Mouse (Mus musculus): ENCODE data around the gene Rnd3. TPM values are rescaled to one million over a fixed set of nuclear protein-coding genes. Genes with fewer than 3 reads are reported as not detected.

The Rnd3 gene
- total and polyA plus RNA-seq, 3 experiments: not detected

- Histone ChIP-seq H3K9me3 (replicated peaks; ENCODE audit: insufficient read depth, low read length) (no peaks in the 10 kb centered on the region), H3K79me2 (ENCODE audit: control insufficient read depth, insufficient read depth, low read length, poor library complexity) (no peaks in the 10 kb centered on the region), H3K27ac (ENCODE audit: control insufficient read depth, low read depth, low read length) (no peak overlapping the region), H3K4me3 (ENCODE audit: control insufficient read depth in 1 of 2, insufficient read depth in 1 of 2, low read depth in 2 of 2, low read length in 2 of 2) (no peak overlapping the region), H3K9ac (ENCODE audit: control insufficient read depth, low read depth, low read length, poor library complexity, severe bottlenecking) (no peak overlapping the region), H3K4me1 (ENCODE audit: control insufficient read depth in 1 of 2, insufficient read depth in 2 of 2, low read length in 2 of 2) (no peaks in the 10 kb centered on the region), H3K36me3 (ENCODE audit: control insufficient read depth in 1 of 2, insufficient read depth in 2 of 2, low read length in 2 of 2) (no peaks in the 10 kb centered on the region), H3K27me3 (ENCODE audit: control insufficient read depth in 1 of 2, insufficient read depth in 2 of 2, low read length in 2 of 2) (no peaks in the 10 kb centered on the region)
- DNase-seq (ENCODE audit: low read depth, low spot score): no peak
- no peak for TF ChIP-seq MYB (IDR thresholded peaks at IDR 0.05; ENCODE audit: low read depth, low read length)
- TF ChIP-seq HCFC1 (IDR thresholded peaks at IDR 0.05; ENCODE audit: low read depth, low read length): no peak
Measured at GRCm38 (mm10) chr2:51179096-51179495, 30.2 kb upstream of the Rnd3 start.

- no peak overlapping the region for H3K4me3 ChIP-seq (ENCODE audit: control insufficient read depth in 1 of 2, insufficient read depth in 1 of 2, low read depth in 2 of 2, low read length in 2 of 2)
- H3K27ac ChIP-seq (ENCODE audit: control insufficient read depth, low read depth, low read length): no peak overlapping the region
- H3K9me3 ChIP-seq (replicated peaks; ENCODE audit: insufficient read depth, low read length): no peaks in the 10 kb centered on the region
- H3K9ac ChIP-seq (ENCODE audit: control insufficient read depth, low read depth, low read length, poor library complexity, severe bottlenecking): no peak overlapping the region
- DNase-seq (ENCODE audit: low read depth, low spot score): no peak
- H3K79me2 ChIP-seq (ENCODE audit: control insufficient read depth, insufficient read depth, low read length, poor library complexity): no peaks in the 10 kb centered on the region
- H3K4me1 ChIP-seq (ENCODE audit: control insufficient read depth in 1 of 2, insufficient read depth in 2 of 2, low read length in 2 of 2): no peaks in the 10 kb centered on the region
- no peaks in the 10 kb centered on the region for H3K36me3 ChIP-seq (ENCODE audit: control insufficient read depth in 1 of 2, insufficient read depth in 2 of 2, low read length in 2 of 2)
- TF ChIP-seq UBTF (IDR thresholded peaks at IDR 0.05; ENCODE audit: borderline replicate concordance, insufficient read depth, low read depth, low read length) (no peak), CHD2 (IDR thresholded peaks at IDR 0.05; ENCODE audit: low read length) (no peak), CTCF (IDR thresholded peaks at IDR 0.05 in 2 of 3, conservative IDR thresholded peaks at IDR 0.05 in 1 of 3; ENCODE audit: control insufficient read depth in 1 of 3, insufficient read depth in 1 of 3, low read depth in 2 of 3, low read length in 3 of 3, poor library complexity in 1 of 3, severe bottlenecking in 1 of 3) (no peak), HCFC1 (IDR thresholded peaks at IDR 0.05; ENCODE audit: low read depth, low read length) (no peak), TCF12 (IDR thresholded peaks at IDR 0.05; ENCODE audit: low read depth, low read length) (no peak), USF1 (IDR thresholded peaks at IDR 0.05; ENCODE audit: low read depth, low read length) (no peak), MYB (IDR thresholded peaks at IDR 0.05; ENCODE audit: low read depth, low read length) (no peak), SMC3 (IDR thresholded peaks at IDR 0.05; ENCODE audit: low read depth, low read length) (no peak), EP300 (IDR thresholded peaks at IDR 0.05; ENCODE audit: low read depth in 1 of 2, low read length in 2 of 2) (no peak), POLR2A (IDR thresholded peaks at IDR 0.05; ENCODE audit: control insufficient read depth in 1 of 2, insufficient read depth in 1 of 2, low read depth in 1 of 2, low read length in 2 of 2, poor library complexity in 1 of 2) (no peak), MYC (IDR thresholded peaks at IDR 0.05; ENCODE audit: low read depth, low read length) (no peak), ZKSCAN1 (IDR thresholded peaks at IDR 0.05; ENCODE audit: low read depth, low read length) (no peak), USF2 (IDR thresholded peaks at IDR 0.05; ENCODE audit: borderline replicate concordance in 1 of 2, insufficient read depth in 1 of 2, low read depth in 1 of 2, low read length in 2 of 2) (no peak), MAFK (IDR thresholded peaks at IDR 0.05; ENCODE audit: borderline replicate concordance, low read depth, low read length) (no peak), JUND (IDR thresholded peaks at IDR 0.05; ENCODE audit: low read depth, low read length) (no peak), NELFE (IDR thresholded peaks at IDR 0.05; ENCODE audit: low read depth, low read length) (no peak), ETS1 (IDR thresholded peaks at IDR 0.05; ENCODE audit: low read depth, low read length) (no peak)
- H3K27me3 ChIP-seq (ENCODE audit: control insufficient read depth in 1 of 2, insufficient read depth in 2 of 2, low read length in 2 of 2): no peaks in the 10 kb centered on the region
Measured at GRCm38 (mm10) chr2:51177615-51178014, 28.7 kb upstream of the Rnd3 start.
